Mouse (Mus musculus): ENCODE results near the gene Olfr164.

The Olfr164 gene

DNA sequence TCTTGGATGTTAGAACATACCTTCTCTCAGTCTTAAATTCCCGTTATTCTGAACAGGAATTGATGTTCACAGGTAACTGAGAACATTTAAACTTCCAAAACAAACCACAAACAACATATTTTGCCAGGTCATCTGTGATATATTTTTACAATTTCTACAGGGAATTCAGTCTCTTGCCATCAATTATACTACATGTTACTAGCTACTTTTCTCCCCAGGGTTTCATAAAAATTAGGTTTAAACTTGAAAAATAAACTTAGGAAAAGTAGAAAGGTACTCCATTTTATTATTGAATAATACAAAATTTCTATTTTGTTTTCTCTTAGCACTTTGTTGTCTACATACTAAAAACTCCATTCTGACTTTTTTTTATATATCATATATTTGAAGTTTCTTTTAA, at the start of gene Olfr164:
Olfr164 (minus strand) TSS at position 101 of the 400 bp plus-strand sequence.
- DNase-seq (ENCODE audit: low spot score in 2 of 2): no peak

DNA sequence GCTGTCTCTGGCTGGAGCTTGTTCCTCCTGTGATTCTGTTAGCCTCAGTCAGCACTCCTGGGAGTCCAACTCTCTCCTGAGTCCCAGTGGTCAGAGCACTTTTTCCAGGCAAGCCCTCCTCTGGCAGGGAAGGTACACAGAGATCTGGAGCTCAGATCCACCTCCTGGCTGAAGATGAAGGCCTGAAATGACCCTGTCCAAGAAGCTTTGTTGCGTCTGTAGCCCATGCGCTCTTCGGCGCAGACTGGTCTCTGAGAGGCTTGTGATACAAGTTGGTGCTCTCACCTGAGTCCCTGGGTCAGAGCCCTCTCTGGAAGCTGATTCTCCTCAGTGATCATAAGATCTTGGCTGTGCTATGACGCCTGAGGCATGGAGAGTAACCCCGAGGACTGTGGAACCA, 35.2 kb upstream of the Olfr164 start:
- DNase-seq (ENCODE audit: low spot score in 2 of 2): no peak

DNA sequence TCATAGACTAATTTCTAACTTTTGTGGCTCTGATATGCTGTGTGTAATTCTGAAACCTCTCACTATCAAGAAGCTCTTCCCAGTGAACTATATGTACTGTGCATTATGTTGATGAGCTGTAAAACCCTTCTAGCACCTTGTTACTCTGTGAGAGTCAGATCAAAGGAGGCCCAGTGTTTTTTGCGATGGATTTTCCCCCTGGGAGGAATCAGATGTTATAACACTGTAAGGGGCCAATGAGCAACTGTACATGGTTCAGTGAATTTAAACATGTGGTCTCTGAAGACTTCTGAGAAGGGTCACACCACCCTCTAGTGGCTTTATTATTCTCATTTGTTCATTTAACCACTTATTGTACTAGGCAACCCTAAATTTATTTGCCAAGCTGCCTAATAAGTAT, 50.6 kb downstream of the Olfr164 start:
- no peak for DNase-seq (ENCODE audit: low spot score in 2 of 2)

DNA sequence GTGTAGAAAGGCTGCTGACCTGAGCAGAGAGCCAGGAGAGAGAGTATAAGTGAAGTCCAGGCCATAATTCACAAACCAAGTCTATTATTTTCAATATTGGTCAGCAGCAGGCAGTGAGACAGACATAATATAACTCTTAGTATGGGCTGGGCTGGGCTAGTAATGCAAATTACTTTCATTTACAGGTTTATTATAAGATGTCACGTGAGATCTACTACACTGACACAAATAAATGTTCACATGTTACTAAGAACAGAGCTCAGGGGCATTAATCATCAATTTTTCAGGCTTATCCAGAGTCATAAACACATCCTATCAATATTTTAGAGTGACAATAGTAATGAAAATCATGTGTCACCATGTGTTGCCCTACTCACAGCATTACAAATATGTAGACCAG, 53.1 kb downstream of the Olfr164 start:
- DNase-seq (ENCODE audit: low spot score in 2 of 2): no peak

DNA sequence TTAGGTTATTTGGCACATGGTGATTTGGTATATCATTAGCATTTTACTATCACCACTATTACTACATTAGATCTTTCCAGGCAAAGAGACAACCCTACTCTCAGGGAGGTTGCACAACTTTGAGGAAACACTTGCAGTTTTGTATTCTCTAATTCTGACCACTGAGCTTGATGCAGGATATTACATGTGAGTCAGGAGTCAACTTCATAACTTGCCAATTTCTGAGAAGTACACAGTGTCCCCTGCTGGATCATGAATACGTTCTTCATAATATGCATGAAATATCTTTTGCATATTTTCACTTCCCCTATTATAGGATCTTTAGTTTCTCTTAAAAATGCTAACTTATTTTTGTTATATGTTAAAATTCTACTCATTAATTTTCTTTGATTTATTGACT, 68.0 kb downstream of the Olfr164 start:
- no peak for DNase-seq (ENCODE audit: low spot score in 2 of 2)

DNA sequence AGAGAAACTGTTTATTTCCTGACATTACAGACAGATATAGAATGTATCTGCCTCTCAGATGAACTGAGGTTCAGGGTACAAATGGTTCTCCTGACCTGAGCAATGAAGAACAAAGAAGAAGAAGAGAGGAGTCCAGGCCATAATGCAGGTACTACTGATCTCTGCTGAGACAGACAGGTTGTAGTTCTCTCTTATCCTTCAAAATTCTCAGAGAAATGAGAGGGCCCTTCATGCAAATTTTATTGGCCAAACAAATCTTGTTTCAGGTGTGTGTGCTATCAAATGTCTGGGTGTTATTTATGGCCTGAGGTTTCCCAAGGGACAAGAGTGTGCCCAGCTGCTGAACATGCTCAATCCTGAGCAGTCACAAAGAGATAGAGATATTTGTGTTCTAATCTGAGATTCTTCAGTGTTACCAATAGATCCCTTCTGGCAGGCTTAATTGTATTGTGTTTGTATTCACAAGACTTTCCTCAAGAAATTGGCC, 72.3 kb downstream of the Olfr164 start:
- DNase-seq (ENCODE audit: low spot score in 2 of 2): no peak

DNA sequence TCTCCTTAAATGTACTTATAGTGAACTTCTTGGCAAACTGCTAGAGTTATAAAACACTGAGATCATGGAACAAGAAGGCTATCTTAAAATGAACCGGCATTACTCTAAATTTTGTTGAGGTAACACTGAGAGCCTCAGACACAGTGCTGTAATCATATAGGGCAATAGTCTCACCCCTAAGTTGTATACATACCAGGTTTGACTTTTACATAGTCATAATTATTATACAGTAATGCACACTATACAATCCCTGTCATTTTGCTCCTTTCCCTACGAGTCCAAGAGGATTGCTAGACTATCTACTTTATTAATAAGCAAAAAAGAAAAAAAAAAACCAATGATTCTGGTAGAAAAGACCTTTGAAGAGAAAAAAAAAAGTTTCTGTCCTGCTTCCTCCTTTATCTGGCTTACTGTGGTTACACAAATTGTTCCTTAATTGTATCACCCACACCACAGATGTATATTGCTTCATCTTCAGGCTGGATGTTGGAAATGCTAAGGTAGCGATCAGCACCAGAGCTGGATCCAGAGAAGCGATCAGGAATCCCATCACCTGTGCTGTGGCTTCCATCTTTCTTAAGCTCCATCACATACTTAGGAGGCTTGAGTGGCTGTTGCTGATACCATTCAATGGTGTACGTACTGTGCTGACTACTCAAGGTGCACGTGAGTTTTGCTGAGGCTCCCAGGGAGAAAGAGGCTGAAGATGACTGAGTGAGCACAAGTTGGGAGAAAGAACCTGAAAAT, 72.9 kb downstream of the Olfr164 start:
- DNase-seq (ENCODE audit: low spot score in 2 of 2): no peak

DNA sequence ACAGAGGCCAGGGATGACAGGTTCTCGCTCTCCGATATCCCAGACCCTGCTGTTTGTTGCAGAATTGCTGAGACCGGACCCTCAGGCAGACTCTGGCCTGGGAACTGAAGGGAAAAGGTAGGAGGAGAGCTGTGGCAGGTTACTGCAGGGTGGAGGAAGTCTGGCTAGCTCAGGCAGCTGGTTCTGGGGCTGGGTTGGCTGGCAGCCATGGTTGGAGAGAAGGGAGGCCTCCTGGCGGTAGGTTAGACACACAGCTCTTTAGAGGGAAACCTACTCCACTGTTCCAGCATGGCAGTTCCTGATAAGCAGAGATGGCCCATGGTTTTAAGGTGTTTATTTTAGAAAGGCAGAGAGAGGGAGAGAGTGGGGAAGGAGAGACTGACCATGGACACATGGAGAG, 77.1 kb downstream of the Olfr164 start:
- no peak for DNase-seq (ENCODE audit: low spot score in 2 of 2)
